Mouse (Mus musculus) cerebellum, postnatal 25 days (tissue): ENCODE data around the gene Scamp4.

Experiments used
- DNase-seq, 2 experiments: peaks; one replicate each; pipeline ENCODE4 v3.0.0; 2021; ENCODE audit warnings: mixed read lengths in 2 of 2

Gene Scamp4

GRCm38 (mm10) chr10:80655406-80656129 is 52.9 kb downstream of the Scamp4 start:
- no peak for DNase-seq

DNA sequence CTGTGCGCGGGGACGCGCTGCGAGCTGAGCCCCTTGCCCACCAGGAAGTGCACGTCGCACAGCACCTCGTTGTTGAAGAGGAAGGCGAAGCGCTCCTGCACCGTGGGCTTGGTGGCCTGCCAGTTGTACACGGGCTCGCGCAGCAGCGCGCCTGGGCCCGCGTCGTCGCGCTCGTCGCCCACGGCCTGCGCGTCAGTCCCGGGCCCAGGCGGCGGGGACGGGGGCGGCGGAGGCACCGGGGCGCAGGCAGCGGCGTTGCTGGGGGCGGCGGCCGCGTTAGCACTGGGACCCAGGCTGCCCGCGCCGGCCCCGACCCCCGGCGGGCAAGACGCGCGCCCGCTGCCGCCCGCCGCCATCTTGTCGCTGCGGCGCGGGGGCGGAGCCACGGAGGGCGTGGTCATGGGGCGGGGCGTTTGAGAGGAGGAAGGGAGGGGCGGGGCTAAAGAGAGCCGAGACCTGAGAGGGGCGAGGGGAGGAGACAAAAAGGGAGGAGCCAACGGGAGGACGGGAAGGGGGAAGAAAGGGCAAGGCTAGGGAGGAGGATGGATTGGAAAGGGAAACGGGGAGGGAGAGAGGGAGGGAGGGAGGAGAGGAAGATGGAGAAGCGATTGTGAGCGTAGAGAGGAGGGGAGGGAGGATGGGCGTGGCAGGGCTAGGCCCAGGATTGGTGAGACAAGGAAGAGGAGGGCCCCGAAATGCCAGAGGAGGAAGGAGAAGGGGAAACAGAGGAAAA is 53.6 kb downstream of the Scamp4 start:
- peak; percentile 96 to 100 for DNase-seq

DNA sequence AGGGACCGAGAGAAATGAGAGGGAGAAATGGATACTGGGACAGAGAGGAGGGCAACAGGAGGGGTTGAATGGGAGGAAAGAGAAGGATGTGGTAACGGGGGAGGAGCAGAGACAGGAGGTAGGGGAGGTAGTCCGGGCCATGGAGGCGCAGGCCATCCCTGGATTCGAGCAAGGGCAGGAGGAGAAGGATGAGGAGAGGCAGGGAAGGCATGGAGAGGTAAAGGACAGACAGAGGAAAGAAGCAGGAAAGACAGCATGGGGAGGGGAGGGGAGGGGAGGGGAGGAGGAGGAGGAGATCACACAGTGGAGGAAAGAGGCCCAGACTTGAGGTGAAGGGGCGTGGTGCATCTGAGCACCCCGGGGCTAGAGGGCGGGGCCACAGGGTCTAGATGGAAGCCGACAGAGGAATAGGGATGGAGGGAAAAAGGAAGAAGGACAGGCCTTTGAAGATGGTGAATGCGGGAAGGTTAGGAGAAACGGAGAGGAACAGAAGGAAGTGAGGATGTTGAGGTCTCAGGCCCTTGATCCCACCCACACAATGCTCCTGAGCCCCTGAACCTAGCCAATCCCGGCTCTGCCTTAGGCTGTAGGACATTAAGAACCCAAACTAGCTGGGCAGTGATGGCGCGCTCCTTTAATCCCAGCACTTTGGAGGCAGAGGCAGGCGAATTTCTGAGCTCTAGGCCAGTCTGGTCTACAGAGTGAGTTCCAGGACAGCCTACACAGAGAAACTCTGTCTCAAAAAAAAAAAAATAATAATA is 54.4 kb downstream of the Scamp4 start, which contains the start of gene Btbd2:
TSS of gene Btbd2 (minus strand) at position 209 of the 761 bp plus-strand sequence.
- peak in 1 of 2 experiments; percentile 58 for DNase-seq

DNA sequence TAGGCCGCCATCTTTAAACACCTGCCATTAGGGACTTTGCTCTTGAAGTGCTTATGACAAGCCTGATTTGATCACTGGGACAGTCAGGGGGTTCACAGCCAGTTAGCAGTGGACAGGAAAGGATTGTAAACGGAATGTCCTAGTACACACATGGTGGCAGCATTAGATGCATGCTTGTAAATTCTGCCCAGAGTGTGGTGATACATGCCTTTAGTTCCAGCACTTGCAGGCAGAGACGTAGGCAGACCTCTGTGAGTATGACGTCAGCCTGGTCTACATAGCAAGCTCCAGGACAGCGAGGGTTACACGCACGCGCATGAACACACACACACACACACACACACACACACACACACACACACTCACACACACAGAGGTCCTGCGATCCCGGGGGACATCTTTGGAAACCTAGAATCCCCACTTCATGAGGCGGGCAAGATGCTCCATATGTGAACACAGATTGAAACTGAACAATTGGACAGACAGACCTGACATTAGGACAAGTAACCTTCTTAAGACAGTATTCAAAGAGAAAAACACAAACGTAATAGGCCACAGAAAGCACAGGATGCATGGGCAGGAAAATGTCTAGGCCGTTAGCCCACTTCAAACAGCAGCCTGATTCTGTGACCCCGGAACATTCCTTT is 55.6 kb downstream of the Scamp4 start:
- DNase-seq: no peak

GRCm38 (mm10) chr10:80658841-80659202 is 56.1 kb downstream of the Scamp4 start:
- DNase-seq: no peak

- DNase-seq: peak; percentile 78 to 89
Observed at GRCm38 (mm10) chr10:80659213-80659612, 56.5 kb downstream of the Scamp4 start.

GRCm38 (mm10) chr10:80661149-80661548 is 58.5 kb downstream of the Scamp4 start:
- DNase-seq: peak in 1 of 2 experiments; percentile 71

DNA sequence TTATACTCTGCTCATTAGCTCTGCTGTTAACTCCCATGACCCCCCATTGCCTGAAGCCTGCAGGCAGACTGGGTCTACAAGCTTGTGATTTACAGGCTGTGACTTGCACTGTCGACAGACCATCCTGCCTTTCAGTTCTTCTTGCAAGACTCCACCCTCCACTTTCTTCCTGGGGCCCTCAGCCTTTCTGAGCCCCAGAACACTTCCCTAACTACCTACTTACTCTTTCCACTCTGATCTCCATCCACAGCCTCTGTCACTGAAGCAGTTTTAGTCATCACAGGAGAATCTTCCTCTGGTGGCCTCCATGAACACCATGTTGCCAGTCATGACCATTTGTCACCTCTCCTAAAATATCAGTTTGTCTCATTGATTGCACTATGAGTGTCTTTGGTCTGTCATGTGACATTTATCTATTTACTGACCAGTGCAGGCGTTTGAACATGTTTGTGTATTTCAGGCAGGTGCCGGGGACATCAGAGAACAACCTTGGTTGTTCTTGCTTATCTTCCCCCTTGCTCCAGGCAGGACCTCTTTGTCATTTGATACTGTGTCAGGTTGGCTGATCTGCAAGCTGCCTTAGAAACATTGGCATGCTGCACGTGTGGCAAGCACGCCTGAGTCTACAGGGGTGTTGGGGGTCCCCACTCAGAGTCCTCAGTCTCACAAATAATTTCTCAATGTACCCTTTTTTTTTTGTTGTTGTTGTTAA is 61.0 kb downstream of the Scamp4 start:
- DNase-seq: no peak

DNA sequence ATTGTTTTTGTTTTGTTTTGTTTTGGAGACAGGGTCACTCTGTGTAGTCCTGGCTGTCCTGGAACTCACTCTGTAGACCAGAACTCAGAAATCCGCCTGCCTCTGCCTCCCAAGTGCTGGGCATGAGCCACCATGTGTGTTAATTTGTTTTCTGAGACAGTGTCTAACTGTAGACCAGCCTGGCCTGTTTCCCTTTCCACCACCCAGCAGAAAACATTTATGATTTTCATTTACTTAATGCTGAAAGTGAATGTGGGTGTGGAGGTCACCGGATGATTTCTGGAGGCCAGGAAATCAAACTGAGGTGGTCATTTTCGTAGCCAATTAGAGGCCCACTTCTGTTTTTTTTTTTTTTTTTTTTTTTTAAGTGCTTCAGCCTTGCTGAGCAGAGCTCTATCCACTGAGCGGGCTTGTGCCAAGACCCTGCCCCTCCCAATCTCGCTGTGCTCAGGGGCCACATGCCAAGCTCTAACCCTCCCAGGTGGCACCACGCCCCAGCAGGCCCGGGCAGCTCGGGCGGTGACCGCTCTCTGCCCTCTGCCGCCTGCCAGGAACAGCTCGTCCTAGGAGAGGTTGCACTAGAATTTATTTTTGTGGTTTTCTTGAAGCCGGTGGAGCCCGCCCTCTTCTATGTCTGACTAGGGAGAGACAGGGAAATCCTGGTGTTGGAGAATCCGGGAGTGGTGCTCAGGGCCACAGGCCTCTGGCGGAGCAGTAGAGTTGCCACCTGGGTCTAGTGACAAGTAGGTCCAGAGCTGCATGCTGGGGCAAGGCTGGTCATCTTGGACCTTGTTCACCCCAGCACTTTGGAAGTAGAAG is 61.7 kb downstream of the Scamp4 start:
- DNase-seq: peak; percentile 84 to 85

DNA sequence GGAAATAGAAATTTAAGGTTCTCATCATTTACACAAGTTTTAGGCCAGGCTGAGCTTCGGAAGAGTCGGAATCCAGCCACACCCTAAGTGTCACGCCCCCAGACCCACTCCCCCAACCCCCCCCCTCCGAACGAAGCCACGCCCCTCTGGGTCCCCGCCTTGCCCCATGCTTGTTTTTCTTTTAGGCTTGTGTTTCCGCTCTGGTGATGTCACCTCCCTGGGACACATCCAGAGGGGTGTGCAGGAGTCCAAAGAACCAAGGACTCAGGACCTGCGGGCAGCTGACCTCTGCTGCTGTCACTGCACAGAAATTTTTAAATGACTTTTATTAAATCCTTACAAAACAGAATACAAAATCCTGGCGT is 62.3 kb downstream of the Scamp4 start:
- peak in 1 of 2 experiments; percentile 59 for DNase-seq
